Mouse (Mus musculus) MEL (cell line): ENCODE measurements around the gene Wnt10a. TPM values are rescaled to one million over a fixed set of nuclear protein-coding genes. Genes with fewer than 3 reads are reported as not detected.
A peak's percentile ranks its signal among the peaks of the same experiment; 100 is the strongest.

Experiments used
- DNase-seq: peaks from one replicate; pipeline ENCODE4 v3.0.0; 2011; ENCODE audit warnings: low read depth, low spot score
- H3K27ac ChIP-seq: 2 replicates; pipeline ENCODE4 v1.5.1; 2012; ENCODE audit warnings: low read depth, mild to moderate bottlenecking, control low read depth, low read length, moderate library complexity; ENCODE audit not compliant: control insufficient read depth
- H3K27me3 ChIP-seq, 2 experiments: fragments of 150-350 bp in 1 of 2; sonication (generic) in 1 of 2; 2 replicates each; pipeline ENCODE4 v1.6.1; 2012; ENCODE audit warnings: low read length in 2 of 2, mild to moderate bottlenecking in 2 of 2, improper control_type of control experiment in 1 of 2, moderate library complexity in 1 of 2; ENCODE audit not compliant: insufficient read depth in 2 of 2, control insufficient read depth in 1 of 2
- H3K36me3 ChIP-seq, 2 experiments: 2 replicates each; pipeline ENCODE4 v1.6.1; 2012 to 2014; ENCODE audit warnings: low read length in 2 of 2, improper control_type of control experiment in 1 of 2, inconsistent platforms in 1 of 2, mild to moderate bottlenecking in 1 of 2; ENCODE audit not compliant: insufficient read depth in 2 of 2, control insufficient read depth in 1 of 2
- H3K4me1 ChIP-seq, 2 experiments: fragments of 150-350 bp in 1 of 2; sonication (generic) in 1 of 2; 2 replicates each; pipeline ENCODE4 v1.6.1; 2012; ENCODE audit warnings: low read length in 2 of 2, improper control_type of control experiment in 1 of 2, mild to moderate bottlenecking in 1 of 2; ENCODE audit not compliant: insufficient read depth in 2 of 2, control insufficient read depth in 1 of 2
- H3K4me3 ChIP-seq, 2 experiments: fragments of 150-350 bp in 1 of 2; sonication (generic) in 1 of 2; 2 replicates each; pipeline ENCODE4 v1.5.1; 2012; ENCODE audit warnings: low read depth in 2 of 2, low read length in 2 of 2, mild to moderate bottlenecking in 2 of 2, moderate library complexity in 2 of 2, control low read depth in 1 of 2, improper control_type of control experiment in 1 of 2; ENCODE audit not compliant: control insufficient read depth in 1 of 2, insufficient read depth in 1 of 2
- H3K79me2 ChIP-seq: 2 replicates; pipeline ENCODE4 v1.6.1; 2012; ENCODE audit warnings: mild to moderate bottlenecking, low read length, moderate library complexity; ENCODE audit not compliant: control insufficient read depth, poor library complexity, insufficient read depth
- H3K9ac ChIP-seq: 2 replicates; pipeline ENCODE4 v1.6.1; 2012; ENCODE audit warnings: low read depth, mild to moderate bottlenecking, control low read depth, low read length, moderate library complexity; ENCODE audit not compliant: control insufficient read depth, poor library complexity, severe bottlenecking
- H3K9me3 ChIP-seq: fragments of 150-350 bp; sonication (generic); replicated peaks from 2 replicates; pipeline ENCODE4 v1.6.1; 2012; ENCODE audit warnings: mild to moderate bottlenecking, low read length, improper control_type of control experiment, moderate library complexity; ENCODE audit not compliant: insufficient read depth
- BHLHE40 ChIP-seq: IDR thresholded peaks from 2 replicates; pipeline ENCODE4 v1.6.1; 2012; ENCODE audit warnings: low read depth, mild to moderate bottlenecking, inconsistent platforms, low read length, improper control_type of control experiment, borderline replicate concordance
- CHD1 ChIP-seq: IDR thresholded peaks from 2 replicates; pipeline ENCODE4 v1.6.1; 2012; ENCODE audit warnings: low read depth, mild to moderate bottlenecking, inconsistent platforms, low read length, improper control_type of control experiment
- CHD2 ChIP-seq: IDR thresholded peaks from 2 replicates; pipeline ENCODE4 v1.6.1; 2011; ENCODE audit warnings: low read length, improper control_type of control experiment
- CTCF ChIP-seq, 3 experiments: IDR thresholded peaks in 2 of 3; conservative IDR thresholded peaks in 1 of 3; 2 replicates each; pipeline ENCODE4 v1.5.1; 2011 to 2012; ENCODE audit warnings: low read length in 3 of 3, low read depth in 2 of 3, mild to moderate bottlenecking in 2 of 3, improper control_type of control experiment in 1 of 3, inconsistent platforms in 1 of 3, mixed read lengths in 1 of 3, moderate library complexity in 1 of 3; ENCODE audit not compliant: control insufficient read depth in 1 of 3, insufficient read depth in 1 of 3, poor library complexity in 1 of 3, severe bottlenecking in 1 of 3
- ELF1 ChIP-seq: IDR thresholded peaks from 2 replicates; pipeline ENCODE4 v1.6.1; 2014; ENCODE audit warnings: low read depth, mild to moderate bottlenecking, inconsistent platforms, low read length, improper control_type of control experiment, moderate library complexity
- HCFC1 ChIP-seq: IDR thresholded peaks from 2 replicates; pipeline ENCODE4 v1.6.1; 2012; ENCODE audit warnings: low read depth, mild to moderate bottlenecking, inconsistent platforms, low read length, improper control_type of control experiment, moderate library complexity
- MAFK ChIP-seq: IDR thresholded peaks from 2 replicates; pipeline ENCODE4 v1.6.1; 2011; ENCODE audit warnings: low read depth, mild to moderate bottlenecking, low read length, improper control_type of control experiment, borderline replicate concordance
- MXI1 ChIP-seq: IDR thresholded peaks from 2 replicates; pipeline ENCODE4 v1.6.1; 2011; ENCODE audit warnings: mild to moderate bottlenecking, low read depth, low read length, improper control_type of control experiment
- MYB ChIP-seq: IDR thresholded peaks from 2 replicates; pipeline ENCODE4 v1.6.1; 2011; ENCODE audit warnings: mild to moderate bottlenecking, low read depth, low read length, improper control_type of control experiment
- POLR2A ChIP-seq, 2 experiments: IDR thresholded peaks; 2 replicates each; pipeline ENCODE4 v1.6.1; 2011 to 2012; ENCODE audit warnings: low read length in 2 of 2, mild to moderate bottlenecking in 2 of 2, control low read depth in 1 of 2, improper control_type of control experiment in 1 of 2, low read depth in 1 of 2, moderate library complexity in 1 of 2; ENCODE audit not compliant: control insufficient read depth in 1 of 2, insufficient read depth in 1 of 2, poor library complexity in 1 of 2
- POLR2AphosphoS2 ChIP-seq: IDR thresholded peaks from 2 replicates; pipeline ENCODE4 v1.6.1; 2011; ENCODE audit warnings: low read length, improper control_type of control experiment
- POLR2AphosphoS5 ChIP-seq: IDR thresholded peaks from 2 replicates; pipeline ENCODE4 v1.6.1; 2012; ENCODE audit warnings: low read depth, borderline replicate concordance, mild to moderate bottlenecking, inconsistent platforms, low read length, moderate library complexity, mixed read lengths
- RAD21 ChIP-seq: IDR thresholded peaks from 2 replicates; pipeline ENCODE4 v1.6.1; 2011; ENCODE audit warnings: mild to moderate bottlenecking, low read depth, low read length, improper control_type of control experiment
- TBP ChIP-seq: IDR thresholded peaks from 2 replicates; pipeline ENCODE4 v1.8.0; 2011; ENCODE audit warnings: low read depth, low read length, improper control_type of control experiment
- UBTF ChIP-seq: IDR thresholded peaks from 2 replicates; pipeline ENCODE4 v1.6.1; 2012; ENCODE audit warnings: low read depth, mild to moderate bottlenecking, inconsistent platforms, low read length, improper control_type of control experiment, moderate library complexity, borderline replicate concordance; ENCODE audit not compliant: insufficient read depth
- USF1 ChIP-seq: IDR thresholded peaks from 2 replicates; pipeline ENCODE4 v1.6.1; 2014; ENCODE audit warnings: low read depth, mild to moderate bottlenecking, inconsistent platforms, low read length, improper control_type of control experiment, moderate library complexity
- ZC3H11A ChIP-seq: IDR thresholded peaks from 2 replicates; pipeline ENCODE4 v1.6.1; 2012; ENCODE audit warnings: low read depth, mild to moderate bottlenecking, inconsistent platforms, low read length, improper control_type of control experiment
- ZKSCAN1 ChIP-seq: IDR thresholded peaks from 2 replicates; pipeline ENCODE4 v1.6.1; 2012; ENCODE audit warnings: low read depth, mild to moderate bottlenecking, inconsistent platforms, low read length, improper control_type of control experiment, moderate library complexity
- ZMIZ1 ChIP-seq: IDR thresholded peaks from 2 replicates; pipeline ENCODE4 v1.6.1; 2012; ENCODE audit warnings: low read depth, mild to moderate bottlenecking, inconsistent platforms, low read length, improper control_type of control experiment, moderate library complexity
- polyA plus RNA-seq, 2 experiments: library from polyadenylated mRNA; stranded (reverse) in 1 of 2; unstranded in 1 of 2; fragments of >175 nt in 1 of 2; fragments of >200 nt in 1 of 2; gene quantifications; 2 replicates each; pipeline versions ENCODE4 v1.2.1 to v1.2.4; 2012; ENCODE audit warnings: low replicate concordance in 2 of 2, low read depth in 1 of 2; ENCODE audit not compliant: insufficient read length in 2 of 2, insufficient read depth in 1 of 2, missing spikeins in 1 of 2
- total RNA-seq: library from RNA; depleted of rRNA; stranded (reverse); fragments of 300-350 nt; gene quantifications from 2 replicates; pipeline ENCODE4 v1.2.3, GENCODE M21; 2012

The Wnt10a gene
- total and polyA plus RNA-seq, 3 experiments, result not detected

- Histone ChIP-seq H3K27me3 (peaks cover 3 to 10% of the 10 kb centered on the region in 2 experiments), H3K9ac (no peak within 1 kb of the TSS), H3K9me3 (no peaks in the 10 kb centered on the region), H3K36me3 (no peaks in the 10 kb centered on the region), H3K27ac (no peak within 1 kb of the TSS), H3K4me3 (no peak within 1 kb of the TSS), H3K4me1 (no peaks in the 10 kb centered on the region), H3K79me2 (no peaks in the 10 kb centered on the region)
- peak in 2 of 3 experiments; percentile 16 to 31; a peak in 3 of 6 replicates for TF ChIP-seq CTCF (IDR thresholded peaks at IDR 0.05 in 2 of 3, conservative IDR thresholded peaks at IDR 0.05 in 1 of 3; ENCODE audit: control insufficient read depth in 1 of 3, insufficient read depth in 1 of 3, low read depth in 2 of 3, low read length in 3 of 3, poor library complexity in 1 of 3, severe bottlenecking in 1 of 3)
- TF ChIP-seq ZC3H11A, result no peak
- no peak for DNase-seq
These were observed 42.6 kb upstream of the Wnt10a start, which contains the start of gene Prkag3 for GRCm38 (mm10) chr1:74748643-74749271. Gene Prkag3, minus strand, starts transcription at chr1:74749221.

- Histone ChIP-seq H3K9ac (no peak overlapping the region), H3K4me3 (no peak overlapping the region), H3K27ac (no peak overlapping the region), H3K36me3 (no peaks in the 10 kb centered on the region), H3K9me3 (no peaks in the 10 kb centered on the region), H3K79me2 (no peaks in the 10 kb centered on the region), H3K4me1 (no peaks in the 10 kb centered on the region), H3K27me3 (peaks cover 3 to 10% of the 10 kb centered on the region in 2 experiments)
- DNase-seq, result no peak
- TF ChIP-seq TBP, result no peak
- no peak for TF ChIP-seq BHLHE40
- TF ChIP-seq MAFK, result no peak
- no peak for TF ChIP-seq CHD1
- no peak for TF ChIP-seq RAD21
- TF ChIP-seq ZMIZ1, result no peak
- no peak for TF ChIP-seq HCFC1
- no peak for TF ChIP-seq UBTF
- TF ChIP-seq USF1, result no peak
- TF ChIP-seq POLR2AphosphoS5, result no peak
- no peak for TF ChIP-seq MYB
- TF ChIP-seq POLR2A (IDR thresholded peaks at IDR 0.05; ENCODE audit: control insufficient read depth in 1 of 2, insufficient read depth in 1 of 2, low read depth in 1 of 2, low read length in 2 of 2, poor library complexity in 1 of 2), result no peak
- no peak for TF ChIP-seq ZKSCAN1
- TF ChIP-seq ELF1, result no peak
- no peak for TF ChIP-seq MXI1
- TF ChIP-seq CHD2, result no peak
- no peak for TF ChIP-seq POLR2AphosphoS2
These were observed 42.0 kb upstream of the Wnt10a start for GRCm38 (mm10) chr1:74749301-74749700.
